Mouse (Mus musculus): Measurements from ENCODE around the gene Faap20.
A peak's percentile ranks its signal among the peaks of the same experiment; 100 is the strongest.

Gene Faap20

GRCm38 (mm10) chr4:155221106-155221505 is 28.5 kb upstream of the Faap20 start:
- no peak for DNase-seq (ENCODE audit: low spot score)

- DNase-seq (ENCODE audit: low spot score) = peak; percentile 82
Measured at GRCm38 (mm10) chr4:155221599-155222551, 27.7 kb upstream of the Faap20 start.

GRCm38 (mm10) chr4:155222552-155222840 is 27.1 kb upstream of the Faap20 start, which contains the start of gene Ski:
TSS of gene Ski (minus strand) at chr4:155222592.
- DNase-seq (ENCODE audit: low spot score) = no peak

GRCm38 (mm10) chr4:155222841-155223593 is 26.6 kb upstream of the Faap20 start:
- peak; percentile 100 for DNase-seq (ENCODE audit: low spot score)

- DNase-seq (ENCODE audit: low spot score) = no peak
Measured at GRCm38 (mm10) chr4:155223594-155224528, 25.7 kb upstream of the Faap20 start.

- DNase-seq (ENCODE audit: low spot score) = no peak
Measured at GRCm38 (mm10) chr4:155225918-155226317, 23.7 kb upstream of the Faap20 start.

GRCm38 (mm10) chr4:155227986-155228385 is 21.6 kb upstream of the Faap20 start:
- no peak for DNase-seq (ENCODE audit: low spot score)

GRCm38 (mm10) chr4:155228461-155228860 is 21.1 kb upstream of the Faap20 start:
- no peak for DNase-seq (ENCODE audit: low spot score)

- peak; percentile 75 for DNase-seq (ENCODE audit: low spot score)
Measured at GRCm38 (mm10) chr4:155233878-155234277, 15.7 kb upstream of the Faap20 start.

- DNase-seq (ENCODE audit: low spot score) = no peak
Measured at GRCm38 (mm10) chr4:155234371-155235310, 15.0 kb upstream of the Faap20 start.

GRCm38 (mm10) chr4:155235311-155236119 is 14.1 kb upstream of the Faap20 start:
- peak; percentile 88 for DNase-seq (ENCODE audit: low spot score)

- DNase-seq (ENCODE audit: low spot score) = no peak
Measured at GRCm38 (mm10) chr4:155236737-155237385, 12.7 kb upstream of the Faap20 start.

GRCm38 (mm10) chr4:155238276-155238675 is 11.3 kb upstream of the Faap20 start:
- DNase-seq (ENCODE audit: low spot score) = no peak

GRCm38 (mm10) chr4:155239494-155239893 is 10.1 kb upstream of the Faap20 start:
- no peak for DNase-seq (ENCODE audit: low spot score)

- no peak for DNase-seq (ENCODE audit: low spot score)
Measured at GRCm38 (mm10) chr4:155241789-155242188, 7.8 kb upstream of the Faap20 start.

- no peak for DNase-seq (ENCODE audit: low spot score)
Measured at GRCm38 (mm10) chr4:155242292-155242691, 7.3 kb upstream of the Faap20 start.

GRCm38 (mm10) chr4:155243233-155243632 is 6.4 kb upstream of the Faap20 start:
- DNase-seq (ENCODE audit: low spot score) = no peak

- no peak for DNase-seq (ENCODE audit: low spot score)
Measured at GRCm38 (mm10) chr4:155245770-155246492, 3.7 kb upstream of the Faap20 start.

- no peak for DNase-seq (ENCODE audit: low spot score)
Measured at GRCm38 (mm10) chr4:155246691-155247105, 2.9 kb upstream of the Faap20 start.

Measured in testis, postnatal 10 days (tissue).